Mouse (Mus musculus) CH12.LX (cell line): ENCODE results near the gene Zfp978.

Experiments used
- CTCF ChIP-seq, 2 experiments: IDR thresholded peaks in 1 of 2; conservative IDR thresholded peaks in 1 of 2; 2 replicates each; pipeline ENCODE4 v1.5.1; 2011 to 2012; ENCODE audit warnings: low read depth in 2 of 2, low read length in 2 of 2, improper control_type of control experiment in 1 of 2, inconsistent platforms in 1 of 2, mild to moderate bottlenecking in 1 of 2, moderate library complexity in 1 of 2
- MAZ ChIP-seq: IDR thresholded peaks from 2 replicates; pipeline ENCODE4 v1.6.1; 2012; ENCODE audit warnings: low read depth, mild to moderate bottlenecking, inconsistent platforms, low read length, improper control_type of control experiment, moderate library complexity
- USF2 ChIP-seq: conservative IDR thresholded peaks from 2 replicates; pipeline ENCODE4 v1.6.1; 2011; ENCODE audit warnings: low read depth, low read length, improper control_type of control experiment
- ZC3H11A ChIP-seq: IDR thresholded peaks from 2 replicates; pipeline ENCODE4 v1.6.1; 2012; ENCODE audit warnings: low read depth, mild to moderate bottlenecking, inconsistent platforms, low read length, improper control_type of control experiment

- TF ChIP-seq USF2: no peak
- TF ChIP-seq CTCF (conservative IDR thresholded peaks at IDR 0.05 in 1 of 2, IDR thresholded peaks at IDR 0.05 in 1 of 2; ENCODE audit: low read depth in 2 of 2, low read length in 2 of 2): no peak
- no peak for TF ChIP-seq MAZ
- TF ChIP-seq ZC3H11A: no peak
Measured at GRCm38 (mm10) chr4:147420794-147421193, 59.7 kb downstream of the Zfp978 start.
